Mouse (Mus musculus): ENCODE data around the gene Tnfrsf13b.
"Not testable (repeated sequence)": the region's sequence is repeated elsewhere in the genome, so short reads cannot be mapped to it uniquely, and the experiment has no call there.

Gene Tnfrsf13b

DNA sequence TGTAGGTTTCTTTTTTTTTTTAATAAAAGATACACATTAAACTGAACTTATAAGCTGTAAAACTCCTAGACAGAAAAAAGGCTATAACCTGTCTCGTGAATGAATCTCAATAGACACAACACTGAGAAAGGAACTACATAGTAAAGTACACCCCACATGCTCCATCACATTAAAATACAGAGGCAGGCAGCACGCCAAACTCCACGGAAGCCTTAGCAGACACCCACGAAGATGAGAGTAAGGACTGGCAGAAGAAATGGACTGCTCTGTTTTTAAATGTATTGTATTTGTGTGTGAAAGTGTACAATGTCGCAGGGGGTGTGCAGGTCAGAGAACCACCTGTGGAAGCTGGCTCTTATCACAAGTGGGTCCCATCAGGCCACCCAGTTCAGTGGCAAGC, 43.6 kb downstream of the Tnfrsf13b start:
- DNase-seq (ENCODE audit: low read depth, low spot score), result no peak

- peak; percentile 16 for DNase-seq (ENCODE audit: low read depth, low spot score)
Measured at GRCm38 (mm10) chr11:61173477-61173876, 46.9 kb downstream of the Tnfrsf13b start.

- DNase-seq (ENCODE audit: low read depth, low spot score), result peak; percentile 86
Measured at GRCm38 (mm10) chr11:61174291-61174820, 47.8 kb downstream of the Tnfrsf13b start.

GRCm38 (mm10) chr11:61174821-61175658, 48.5 kb downstream of the Tnfrsf13b start, which contains the start of gene Usp22:
Usp22 (minus strand) TSS chr11:61175055.
- peak; percentile 100 for DNase-seq (ENCODE audit: low read depth, low spot score)

- DNase-seq (ENCODE audit: low read depth, low spot score), result no peak
Measured at GRCm38 (mm10) chr11:61175778-61176177, 49.2 kb downstream of the Tnfrsf13b start.

DNA sequence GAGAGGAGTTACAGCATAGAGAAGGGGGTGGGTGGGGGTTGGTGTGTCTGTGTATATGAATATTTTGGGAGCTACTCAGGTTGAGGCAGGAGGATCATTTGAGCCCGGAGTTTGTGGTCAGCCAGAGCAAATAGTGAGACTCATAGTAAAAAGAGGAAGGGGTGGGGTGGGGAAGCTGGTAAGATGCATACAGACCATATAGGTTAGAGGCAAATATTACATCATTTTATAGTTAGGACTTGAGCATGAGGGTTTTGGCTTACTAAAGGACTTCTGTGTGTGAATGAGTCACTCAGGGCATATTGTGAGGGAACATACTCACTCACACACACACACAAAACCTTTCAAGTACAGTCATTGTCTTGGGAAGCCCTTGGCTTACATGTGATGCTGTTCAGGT, 49.8 kb downstream of the Tnfrsf13b start:
- no peak for DNase-seq (ENCODE audit: low read depth, low spot score)

DNA sequence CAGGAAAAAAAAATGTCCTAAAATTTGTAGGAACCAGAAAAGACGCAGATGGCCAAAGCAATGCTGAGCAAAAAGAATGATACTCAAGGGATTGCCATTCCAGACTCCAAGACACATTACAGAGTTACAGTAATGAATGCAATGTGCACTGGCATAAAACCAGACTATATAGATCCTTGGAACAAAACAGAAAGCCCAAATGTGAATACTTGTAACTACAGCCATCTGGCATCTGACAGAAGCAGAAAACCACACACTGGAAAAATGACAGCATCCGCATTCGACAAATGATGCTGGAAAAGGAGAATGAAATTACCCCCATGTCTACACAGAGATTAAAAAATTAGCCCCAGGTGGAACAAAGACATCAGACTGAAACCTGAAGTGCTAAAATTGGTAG, 53.8 kb downstream of the Tnfrsf13b start:
- DNase-seq (ENCODE audit: low read depth, low spot score), result no peak

GRCm38 (mm10) chr11:61181624-61182023, 55.1 kb downstream of the Tnfrsf13b start:
- DNase-seq (ENCODE audit: low read depth, low spot score), result peak; percentile 17

DNA sequence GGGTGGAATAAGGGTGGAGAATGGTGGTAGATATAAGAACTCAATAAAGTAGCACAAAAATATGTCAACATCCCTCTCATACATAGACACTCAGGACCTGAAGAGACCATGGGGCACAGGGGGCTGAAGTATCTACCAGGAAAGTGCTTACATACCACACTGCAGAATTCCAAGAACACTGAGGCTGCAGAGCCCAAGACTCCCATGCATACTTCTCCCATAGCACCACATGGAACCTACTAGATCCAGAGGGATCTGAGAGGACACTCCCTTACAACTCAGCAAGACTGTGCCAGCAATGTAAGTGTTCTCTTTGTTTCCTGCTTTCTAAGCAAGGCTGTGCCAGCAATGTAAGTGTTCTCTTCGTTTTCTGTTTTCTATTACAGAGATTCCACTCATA, 57.3 kb downstream of the Tnfrsf13b start:
- no peak for DNase-seq (ENCODE audit: low read depth, low spot score)

DNA sequence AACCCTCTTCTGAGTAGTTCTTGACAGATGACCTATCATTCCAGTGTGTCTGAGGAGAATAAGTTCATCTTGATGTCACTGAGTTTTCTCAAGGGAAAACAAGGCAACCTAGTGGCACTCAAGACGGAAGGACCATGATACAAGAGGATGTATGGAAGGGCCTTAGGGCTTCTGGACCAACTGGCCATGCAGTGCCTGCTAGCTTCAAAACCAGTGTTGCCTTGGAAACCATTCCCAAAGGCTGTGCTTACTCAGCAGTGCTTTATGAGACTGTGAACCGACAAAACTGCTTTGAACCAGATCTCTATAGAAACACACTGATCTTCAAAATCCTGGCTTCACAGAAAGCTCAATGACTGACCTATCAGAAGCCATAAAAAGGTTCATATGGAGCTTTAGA, 64.2 kb downstream of the Tnfrsf13b start:
- DNase-seq (ENCODE audit: low read depth, low spot score), result no peak

DNA sequence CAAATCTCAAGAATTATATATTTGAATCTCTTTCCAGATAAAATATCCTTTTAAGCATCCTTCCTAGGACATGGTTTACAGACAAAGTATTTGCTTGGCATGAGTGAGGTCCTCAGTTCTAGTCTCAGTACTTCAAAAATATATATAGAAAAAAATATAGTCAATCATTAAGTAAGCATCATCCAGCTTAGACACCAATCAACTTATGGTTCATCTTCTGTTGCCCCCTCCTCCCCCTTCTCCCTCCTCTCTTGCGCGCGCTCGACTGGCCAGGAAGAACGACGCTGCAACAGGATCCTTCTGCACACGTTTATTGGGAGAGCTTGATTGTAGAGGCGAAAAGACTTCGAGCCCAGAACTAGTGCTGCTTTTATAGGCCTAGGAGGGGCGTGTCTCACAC, 65.6 kb downstream of the Tnfrsf13b start:
- not testable (repeated sequence) for DNase-seq (ENCODE audit: low read depth, low spot score)

DNA sequence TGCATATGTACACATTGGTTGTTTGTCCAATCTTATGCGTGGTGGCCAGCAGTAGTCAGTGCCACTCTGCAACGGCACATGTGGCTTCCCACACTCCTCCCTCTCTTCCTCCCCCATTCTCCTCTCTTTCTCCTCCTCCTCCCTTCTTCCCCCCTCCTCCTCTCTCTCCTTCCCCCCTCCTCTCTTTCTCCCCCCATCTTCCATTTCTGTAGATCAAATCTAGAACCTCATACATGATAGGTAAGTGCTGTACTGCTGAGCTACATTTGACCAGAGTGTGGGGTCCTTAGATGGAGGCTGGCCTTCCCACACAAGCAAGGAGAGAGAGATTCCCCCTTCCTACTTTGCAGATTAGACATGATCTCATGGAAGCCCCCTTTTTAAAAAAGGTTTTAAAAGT, 66.2 kb downstream of the Tnfrsf13b start:
- no peak for DNase-seq (ENCODE audit: low read depth, low spot score)

DNA sequence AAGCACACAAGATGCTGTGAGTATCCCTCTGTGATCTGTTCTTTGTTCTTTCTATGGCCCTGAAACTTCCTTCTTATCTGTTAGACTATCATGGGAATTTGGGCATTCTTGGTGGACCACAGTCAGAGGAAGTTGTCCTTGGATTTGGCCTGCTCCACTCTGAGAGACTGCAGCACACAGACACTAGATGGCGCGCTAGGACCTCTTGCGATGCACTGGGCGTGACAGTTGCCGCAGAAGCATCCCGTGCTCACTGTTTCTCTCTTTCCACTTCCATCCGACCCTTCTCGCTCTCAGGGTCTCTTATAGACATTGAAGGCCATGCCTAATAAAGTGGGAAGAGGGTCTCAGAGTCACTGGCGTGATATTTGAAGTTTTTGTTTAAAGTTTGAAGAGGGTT, 66.8 kb downstream of the Tnfrsf13b start:
- DNase-seq (ENCODE audit: low read depth, low spot score), result peak; percentile 84

DNA sequence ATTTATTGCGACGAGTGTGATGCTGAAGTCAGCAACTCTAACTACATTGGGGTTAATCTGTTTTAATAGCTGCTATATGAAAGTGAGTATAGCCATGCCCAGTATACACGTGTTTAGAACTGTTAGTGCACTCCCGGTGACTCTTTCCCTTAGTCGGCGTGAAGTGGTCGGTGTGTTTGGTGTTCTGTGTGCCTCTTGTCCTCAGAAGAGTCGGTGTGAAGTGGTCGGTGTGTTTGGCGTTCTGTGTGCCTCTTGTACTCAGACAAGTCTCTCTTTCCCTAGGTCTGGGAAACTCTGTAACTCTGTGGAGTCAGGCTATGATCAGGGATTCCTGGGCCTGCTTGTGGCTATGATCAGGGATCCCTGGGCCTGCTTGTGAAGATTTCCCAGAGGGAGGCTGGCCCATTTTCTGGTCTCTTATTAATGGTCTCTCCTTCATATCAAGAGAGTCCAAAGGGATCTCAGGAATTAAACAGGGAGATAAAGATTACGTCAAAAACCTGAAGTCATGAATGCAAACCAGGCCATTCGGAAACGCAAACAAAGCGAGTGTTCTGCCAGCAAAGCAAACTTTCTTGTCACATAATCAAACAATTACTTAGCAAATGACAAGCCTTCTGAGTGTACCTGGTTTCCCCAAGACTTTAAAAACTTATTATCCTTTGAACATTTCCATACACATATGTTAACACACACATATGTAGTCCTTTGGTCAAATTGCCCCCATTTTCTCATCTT, 70.2 kb downstream of the Tnfrsf13b start:
- no peak for DNase-seq (ENCODE audit: low read depth, low spot score)

- no peak for DNase-seq (ENCODE audit: low read depth, low spot score)
Measured at GRCm38 (mm10) chr11:61197935-61198334, 71.4 kb downstream of the Tnfrsf13b start.
